Mouse (Mus musculus) Muller cell, postnatal 12 days (primary cell): ENCODE measurements at regions not wholly inside any gene's neighbourhood (a gene's known extent, or its start where the extent isn't known, plus 50 kb on each side); places are given as distances from the start of the nearest gene placed in this dataset.

ENCODE experiments used
- DNase-seq: peaks from one replicate; pipeline ENCODE4 v3.0.0-alpha.2; 2015; ENCODE audit errors: inconsistent ontology term

GRCm38 (mm10) chr3:103513411-103513810, 61.6 kb upstream of the Syt6 start:
- DNase-seq, result no peak

- no peak for DNase-seq
These were observed 61.0 kb upstream of the Syt6 start for GRCm38 (mm10) chr3:103514061-103514460.

- DNase-seq, result no peak
These were observed 59.1 kb upstream of the Syt6 start for GRCm38 (mm10) chr3:103515946-103516345.

- no peak for DNase-seq
These were observed 57.4 kb upstream of the Syt6 start for GRCm38 (mm10) chr3:103517376-103518304.

GRCm38 (mm10) chr3:103518624-103519023, 56.4 kb upstream of the Syt6 start:
- DNase-seq, result no peak
